Mouse (Mus musculus) adrenal gland, postnatal 14 days (tissue): ENCODE measurements around the gene F11. TPM values are rescaled to one million over a fixed set of nuclear protein-coding genes. Genes with fewer than 3 reads are reported as not detected.

Experiments used
- DNase-seq: peaks from one replicate; pipeline ENCODE4 v3.0.0; 2021; ENCODE audit warnings: mixed read lengths
- total RNA-seq: library from RNA; stranded (reverse); gene quantifications from 2 replicates; pipeline ENCODE4 v1.2.3, GENCODE M21; 2021

F11 gene
- total RNA-seq, 1 experiment from 2014 or later, result 10.8 TPM

DNA sequence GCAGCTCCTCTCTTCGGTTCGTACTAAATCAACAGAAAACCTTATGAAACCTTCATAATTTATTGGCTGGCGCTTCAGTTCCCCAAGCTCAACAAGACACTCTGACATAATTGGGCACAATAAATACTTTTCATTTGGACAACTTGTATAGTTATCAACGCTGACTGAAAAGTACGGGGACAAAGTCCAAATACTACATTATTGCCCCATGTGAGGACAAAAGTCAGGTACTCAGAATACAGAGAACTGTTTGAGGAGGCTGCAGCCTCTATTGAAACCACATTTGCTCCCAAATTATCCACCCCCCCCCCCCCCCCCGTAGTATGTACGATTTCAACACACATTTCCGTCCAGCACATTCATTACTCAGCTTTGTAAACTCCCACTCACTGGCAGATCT, 22.5 kb downstream of the F11 start:
- DNase-seq, result no peak

DNA sequence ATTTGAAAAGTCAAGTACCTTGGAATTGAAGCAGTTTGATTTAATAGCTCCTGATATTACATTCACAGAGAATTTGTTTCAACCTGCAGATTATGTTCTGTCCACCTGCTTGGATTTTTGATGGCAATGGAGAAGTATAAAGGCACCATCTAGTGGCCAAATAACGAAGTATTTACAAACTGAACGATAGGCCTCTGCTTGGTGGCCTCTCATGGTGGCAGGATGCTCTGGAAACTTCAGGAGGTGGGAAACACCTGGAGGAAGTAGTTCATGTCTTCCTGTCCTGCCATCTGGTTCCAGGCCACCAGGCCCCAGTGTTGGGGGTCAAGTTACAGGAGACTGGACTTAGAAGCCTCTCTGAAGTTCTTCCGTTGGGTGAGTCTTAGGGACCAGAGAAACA, 23.5 kb downstream of the F11 start:
- peak; percentile 16 for DNase-seq

DNA sequence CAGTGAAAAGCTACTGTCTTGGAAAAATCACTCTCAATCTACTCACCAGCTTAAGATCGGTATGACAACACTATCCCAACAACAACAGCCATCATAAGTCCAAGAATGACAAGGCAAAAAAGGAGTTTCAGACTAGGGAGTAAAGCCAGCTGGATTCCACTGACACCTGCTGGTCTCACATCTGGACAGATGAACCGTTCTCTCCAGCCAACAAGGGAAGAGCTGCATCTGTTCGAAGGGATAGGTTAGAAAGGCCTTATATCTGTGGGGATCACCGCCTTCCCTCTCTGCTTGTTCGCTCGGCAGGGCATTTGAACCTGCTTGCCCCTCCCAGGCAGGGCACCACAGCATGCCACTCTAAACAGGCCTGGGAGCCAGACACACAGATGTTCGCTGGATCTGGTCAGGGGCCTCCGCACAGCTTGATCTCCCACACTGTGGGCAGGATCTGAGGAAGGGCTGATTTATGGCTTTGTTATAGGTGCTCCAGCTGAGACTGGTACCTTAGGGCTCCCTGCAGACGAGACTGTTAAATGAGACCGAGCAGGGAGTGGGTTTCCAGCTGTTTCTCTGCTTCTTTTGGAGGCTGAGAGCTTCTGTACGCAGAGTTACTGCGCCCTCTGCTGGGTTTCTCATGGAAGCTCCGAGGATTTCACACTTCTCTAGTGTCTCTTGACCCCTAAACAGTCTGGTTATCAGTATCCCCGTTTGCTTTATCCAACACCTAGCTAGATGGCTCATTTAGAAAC, 25.5 kb downstream of the F11 start:
- DNase-seq, result peak; percentile 65

DNA sequence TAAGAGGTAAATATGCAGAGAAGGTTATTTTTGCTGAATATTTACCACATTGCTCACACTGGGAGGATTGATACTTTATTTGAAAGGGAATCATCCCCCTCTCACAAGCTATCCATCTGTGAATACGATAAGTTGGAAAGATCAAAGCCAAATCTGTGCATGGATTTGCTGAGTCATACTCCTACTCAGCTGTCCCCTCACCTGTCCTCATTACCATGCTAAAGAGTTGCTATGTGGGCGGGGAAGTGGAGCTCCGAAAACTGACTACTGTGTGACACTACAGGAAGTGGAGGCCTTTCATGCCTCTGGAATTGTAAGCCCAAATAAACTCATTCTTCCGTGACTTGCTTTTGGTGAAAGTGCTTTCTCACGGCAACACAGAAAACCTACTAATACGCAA, 26.6 kb downstream of the F11 start:
- DNase-seq, result no peak

DNA sequence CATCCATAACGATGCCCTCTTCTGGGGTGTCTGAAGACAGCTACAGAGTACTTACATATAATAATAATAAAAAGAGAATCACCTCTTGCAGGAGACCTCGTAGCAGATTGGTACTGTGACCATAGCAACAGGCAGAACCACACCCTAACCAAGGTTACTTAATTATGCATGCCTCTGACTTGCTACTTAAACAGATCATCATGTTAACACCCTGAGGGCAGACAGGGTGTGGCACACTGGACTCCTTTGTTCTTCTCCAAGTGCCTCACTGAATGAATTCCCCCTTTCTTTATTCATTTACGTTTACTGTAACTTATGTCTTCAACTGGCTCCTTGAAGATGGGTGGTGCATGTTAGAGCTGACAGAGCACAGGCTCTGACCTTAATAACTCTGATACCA, 28.6 kb downstream of the F11 start:
- no peak for DNase-seq

DNA sequence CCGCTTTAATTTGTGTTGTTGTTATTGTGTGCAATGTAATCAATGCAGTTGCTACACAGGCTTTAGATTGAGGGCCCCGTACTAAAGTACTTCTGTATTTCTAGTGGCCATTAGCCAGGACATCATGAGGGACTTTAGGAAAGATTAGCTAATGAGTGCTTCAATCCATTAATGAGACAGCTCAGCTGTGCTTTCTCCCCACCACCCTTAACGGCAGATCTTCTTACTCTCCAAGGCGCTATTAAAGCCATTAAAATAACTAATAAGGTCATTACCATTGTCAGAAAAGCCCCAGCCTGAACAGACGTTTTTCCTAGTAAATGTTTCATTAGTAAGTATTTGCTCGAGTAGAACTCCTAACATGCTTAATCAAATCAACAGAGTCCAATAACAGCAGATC, 59.4 kb downstream of the F11 start:
- no peak for DNase-seq

DNA sequence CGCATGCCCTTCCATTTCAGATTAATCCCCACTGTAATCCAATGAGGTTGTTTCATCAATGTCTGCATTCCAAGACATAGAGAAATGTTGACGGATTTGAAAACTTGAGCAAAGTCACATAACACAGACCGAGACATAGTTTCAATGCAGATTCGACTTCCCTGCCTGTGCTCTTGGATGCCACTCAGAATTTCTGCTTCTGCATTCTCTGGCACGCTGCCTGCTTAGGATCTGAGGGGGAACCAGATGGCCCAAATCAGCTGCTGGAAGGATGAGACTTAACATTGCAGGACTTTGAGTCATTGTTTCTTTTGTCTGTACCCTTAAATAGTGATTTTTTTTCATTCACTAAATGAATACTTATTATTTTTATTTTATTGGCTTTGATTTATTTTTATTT, 60.2 kb downstream of the F11 start:
- DNase-seq, result no peak

DNA sequence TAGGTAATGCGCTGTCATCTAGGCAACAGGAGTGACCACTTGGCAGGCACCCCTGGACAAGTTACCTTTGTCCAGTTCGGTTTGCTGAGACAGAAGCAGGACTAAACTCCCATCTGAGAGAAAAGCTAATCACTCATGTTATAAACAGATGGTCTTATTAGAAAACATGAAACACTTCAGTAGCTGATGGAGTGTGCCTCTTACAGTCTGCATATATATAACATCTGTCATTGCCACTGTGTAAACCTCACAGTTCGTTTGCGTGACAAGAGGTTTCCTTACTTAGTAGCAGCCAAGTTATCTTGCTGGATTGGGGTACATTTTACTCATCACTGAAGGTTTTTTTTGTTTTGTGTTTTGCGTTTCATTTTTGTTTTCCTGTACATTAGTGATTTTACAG, 64.5 kb downstream of the F11 start:
- no peak for DNase-seq

DNA sequence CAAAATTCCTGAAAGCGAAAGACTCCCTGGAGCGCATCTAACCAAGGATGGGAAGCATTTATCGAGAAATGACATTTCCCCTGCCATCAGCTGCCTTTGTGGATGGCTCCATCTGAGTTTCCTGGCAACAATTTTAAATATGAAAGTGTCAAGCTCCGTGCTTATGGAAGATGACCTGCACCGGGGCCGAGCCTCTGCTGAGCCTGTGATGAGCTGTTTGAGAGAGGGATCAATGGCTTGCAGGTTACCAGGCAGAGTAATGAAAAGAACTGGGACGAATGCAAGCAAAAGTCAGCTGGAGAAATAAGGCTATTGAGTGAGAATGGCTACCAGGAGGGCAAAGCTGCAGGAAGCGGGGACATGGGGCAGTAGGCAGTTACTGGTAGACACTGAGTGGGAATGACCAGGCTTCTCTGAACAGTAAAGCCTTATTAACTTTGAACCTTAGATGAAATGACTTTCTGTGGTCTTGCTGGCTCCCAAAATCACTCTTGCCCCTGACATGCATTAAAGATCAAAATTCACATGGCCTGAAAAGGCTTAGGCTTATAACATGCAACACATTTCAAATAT, 65.8 kb downstream of the F11 start:
- DNase-seq, result no peak

Other genes with a start within 250 kb of the F11 start
- gene Mtnr1a, start 192.9 kb downstream of the F11 start, total RNA-seq, result not detected in 2 replicates
- gene Klkb1, start 32.8 kb upstream of the F11 start, total RNA-seq, result 0.45 and 9.4 TPM in 2 replicates
- 0.23 and 6.5 TPM in 2 replicates for gene Gm45753, start 46.4 kb upstream of the F11 start, total RNA-seq
- 11.3 and 18.6 TPM in 2 replicates for gene Cyp4v3, start 71.2 kb upstream of the F11 start, total RNA-seq
- 6.4 and 7.3 TPM in 2 replicates for gene Fam149a, start 120.3 kb upstream of the F11 start, total RNA-seq
- 7.1 and 7.3 TPM in 2 replicates for gene Tlr3, start 149.0 kb upstream of the F11 start, total RNA-seq
- gene Sorbs2, start 245.8 kb upstream of the F11 start, total RNA-seq, result 89.2 and 106 TPM in 2 replicates